Mouse (Mus musculus) kidney, postnatal 0 days (tissue): ENCODE data around the gene Khnyn. TPM values are rescaled to one million over a fixed set of nuclear protein-coding genes. Genes with fewer than 3 reads are reported as not detected.
A peak's percentile ranks its signal among the peaks of the same experiment; 100 is the strongest.

Experiments used
- ATAC-seq: fragments of 200-750 bp; cut with Nextera tagmentation; replicated peaks from 2 replicates; pipeline ENCODE4 v1.8.0; 2017; ENCODE audit warnings: low read depth, moderate number of reproducible peaks, moderate TSS enrichment, moderate library complexity; ENCODE audit not compliant: low FRiP score
- DNase-seq: peaks from one replicate; pipeline ENCODE4 v3.0.0-alpha.2; 2016; ENCODE audit warnings: low spot score
- H3K27ac ChIP-seq: fragments of 300-500 bp; sonication (generic); 2 replicates; pipeline ENCODE4 v1.5.1; 2014; ENCODE audit warnings: mild to moderate bottlenecking
- H3K27me3 ChIP-seq: fragments of 300-500 bp; sonication (generic); 2 replicates; pipeline ENCODE4 v1.6.1; 2014; ENCODE audit warnings: low read length, mixed read lengths; ENCODE audit not compliant: insufficient read depth
- H3K36me3 ChIP-seq: fragments of 300-500 bp; sonication (generic); 2 replicates; pipeline ENCODE4 v1.6.1; 2014; ENCODE audit warnings: low read length, mixed read lengths; ENCODE audit not compliant: insufficient read depth
- H3K4me1 ChIP-seq: fragments of 300-500 bp; sonication (generic); replicated peaks from 2 replicates; pipeline ENCODE4 v1.6.1; 2014; ENCODE audit warnings: antibody characterized with exemption, low read length, mixed read lengths; ENCODE audit not compliant: insufficient read depth
- H3K4me2 ChIP-seq: fragments of 300-500 bp; sonication (generic); 2 replicates; pipeline ENCODE4 v1.6.1; 2014; ENCODE audit warnings: mild to moderate bottlenecking, low read length, moderate library complexity, mixed read lengths
- H3K4me3 ChIP-seq: fragments of 300-500 bp; sonication (generic); replicated peaks from 2 replicates; pipeline ENCODE4 v1.5.1; 2014; ENCODE audit warnings: low read depth, low read length
- H3K9ac ChIP-seq: fragments of 300-500 bp; sonication (generic); 2 replicates; pipeline ENCODE4 v1.6.1; 2014; ENCODE audit warnings: low read depth, low read length
- H3K9me3 ChIP-seq: fragments of 300-500 bp; sonication (generic); replicated peaks from 2 replicates; pipeline ENCODE4 v1.6.1; 2016; ENCODE audit warnings: low read length, inconsistent platforms, mixed read lengths
- CTCF ChIP-seq: IDR thresholded peaks from 2 replicates; pipeline ENCODE4 v1.5.1; 2016; ENCODE audit warnings: antibody characterized with exemption, low read depth, mild to moderate bottlenecking, moderate library complexity
- WGBS: fragments of 180-500 bp; shearing (Covaris S2); extraction: QIAGEN DNeasy Blood & Tissue Kit; methylation state at CpG from one replicate; pipeline ENCODE4 v1.1.7; 2014; 5-methylcytosine and 5-hydroxymethylcytosine counted together
- polyA plus RNA-seq: library from polyadenylated mRNA; unstranded; fragments of >200 nt; fragmentation: Nextera tagmentation; extraction: Ambion mirVana; gene quantifications from 2 replicates; pipeline ENCODE4 v1.2.1, GENCODE M21; 2015

Gene Khnyn
- polyA plus RNA-seq, 1 experiment from 2014 or later = 8.1 TPM

DNA sequence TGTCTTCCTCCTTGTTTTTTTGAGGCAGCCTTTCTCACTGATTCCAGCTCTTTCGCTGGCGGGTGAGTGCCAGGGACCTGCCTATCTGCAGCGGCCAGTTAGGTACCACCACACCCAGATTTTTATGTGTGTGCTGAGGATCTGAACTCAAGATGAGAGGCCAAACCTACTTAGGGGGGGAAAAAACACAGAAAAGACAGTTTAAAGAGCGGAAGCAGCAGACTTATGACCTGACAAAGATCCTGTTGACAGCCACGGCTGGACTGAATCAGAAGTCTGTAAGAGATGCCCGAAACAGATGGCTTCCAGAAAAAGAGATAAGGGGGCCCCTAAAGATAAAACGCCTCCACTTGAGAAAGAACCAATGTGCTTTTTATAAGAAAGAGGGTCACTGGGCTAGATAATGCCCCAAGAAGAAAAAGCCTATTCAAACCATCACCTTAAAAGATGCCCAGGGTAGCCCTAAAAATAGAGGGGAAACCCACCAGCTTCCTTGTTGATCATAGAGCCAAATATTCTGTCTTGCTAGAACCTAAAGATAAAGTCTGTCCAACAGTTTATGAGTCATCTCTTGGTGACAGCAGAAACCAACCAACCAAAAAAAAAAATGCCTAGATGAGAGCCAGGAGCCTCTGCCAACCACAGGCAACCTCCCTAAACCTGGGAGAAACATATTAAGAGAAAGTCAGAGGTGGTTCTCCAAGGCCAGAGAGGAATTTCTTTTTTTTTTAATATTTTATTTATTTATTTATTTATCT lies 37.9 kb downstream of the Khnyn start:
- TF ChIP-seq CTCF = no peak
- no peaks in the 10 kb centered on the region for H3K27me3 ChIP-seq
- 45% methylated on average over 7 of the region's 7 CpGs for WGBS

DNA sequence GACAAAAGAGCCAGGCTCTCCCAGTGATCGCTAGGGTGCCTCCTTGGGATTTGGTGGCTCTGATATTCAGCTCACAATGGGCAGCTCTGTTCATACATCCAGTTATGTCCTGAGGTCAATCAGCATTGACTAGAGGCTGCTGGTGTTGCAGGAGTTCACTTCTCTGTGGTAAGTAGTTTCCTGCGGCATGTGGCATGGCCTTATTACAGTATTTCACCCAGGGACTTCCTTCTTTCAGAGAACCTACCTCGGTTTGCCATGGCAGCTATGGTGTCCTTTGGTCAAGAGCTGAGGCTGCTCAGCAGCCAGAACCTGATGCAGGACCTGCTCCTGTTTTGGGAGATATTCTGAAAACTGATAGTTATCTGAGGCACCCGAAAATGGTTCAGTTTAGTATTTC lies 42.1 kb downstream of the Khnyn start:
- no peak for ATAC-seq
- no peaks in the 10 kb centered on the region for H3K36me3 ChIP-seq
- H3K27me3 ChIP-seq = no peaks in the 10 kb centered on the region
- no peak overlapping the region for H3K4me3 ChIP-seq
- H3K4me2 ChIP-seq = no peak overlapping the region
- no peak overlapping the region for H3K27ac ChIP-seq
- H3K9ac ChIP-seq = no peak overlapping the region
- H3K4me1 ChIP-seq = no peaks in the 10 kb centered on the region
- H3K9me3 ChIP-seq = no peaks in the 10 kb centered on the region
- DNase-seq = no peak
- no peak for TF ChIP-seq CTCF
- 82% methylated on average over 4 of the region's 4 CpGs for WGBS

More for the DNA sequence above, 37.9 kb downstream of the Khnyn start:
- no peak for ATAC-seq
- H3K4me1 ChIP-seq = no peaks in the 10 kb centered on the region
- no peak overlapping the region for H3K4me2 ChIP-seq
- H3K36me3 ChIP-seq = no peaks in the 10 kb centered on the region
- no peak overlapping the region for H3K9ac ChIP-seq
- no peak overlapping the region for H3K4me3 ChIP-seq
- H3K27ac ChIP-seq = no peak overlapping the region
- no peaks in the 10 kb centered on the region for H3K9me3 ChIP-seq
- peak; percentile 23 for DNase-seq

- Histone ChIP-seq H3K4me2 (no peak overlapping the region), H3K36me3 (no peaks in the 10 kb centered on the region), H3K4me1 (no peaks in the 10 kb centered on the region), H3K4me3 (no peak overlapping the region), H3K27ac (no peak overlapping the region), H3K9ac (no peak overlapping the region), H3K9me3 (no peaks in the 10 kb centered on the region), H3K27me3 (no peaks in the 10 kb centered on the region)
- no peak for TF ChIP-seq CTCF
- 61% methylated on average over 12 of the region's 12 CpGs for WGBS
- DNase-seq (no peak), ATAC-seq (no peak)
Observed at GRCm38 (mm10) chr14:55929263-55929997, 44.7 kb downstream of the Khnyn start.

DNA sequence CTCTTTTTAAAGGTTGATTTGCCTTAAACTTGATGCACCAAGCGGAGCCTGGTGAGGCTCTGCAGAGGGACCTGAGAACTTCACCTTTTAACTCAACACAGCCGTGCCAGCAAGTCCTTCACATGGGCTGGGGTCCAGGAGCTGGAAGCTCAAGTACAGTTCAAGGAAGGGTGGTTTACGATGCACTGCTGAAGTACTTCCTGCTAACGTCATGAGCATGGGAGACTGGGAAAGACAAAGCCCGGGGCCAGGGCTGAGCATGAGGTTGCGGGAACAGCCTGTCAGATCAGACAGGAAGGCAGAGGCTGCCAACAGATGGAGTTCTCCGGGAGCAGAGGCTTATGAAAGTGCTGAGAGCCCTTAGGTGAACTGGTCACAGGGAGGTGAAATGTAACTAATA lies 48.8 kb downstream of the Khnyn start:
- DNase-seq (peak; percentile 82), ATAC-seq (no peak; the same call in 1 of the 2 replicates)
- Histone ChIP-seq H3K27me3 (no peaks in the 10 kb centered on the region), H3K27ac (no peak overlapping the region), H3K4me2 (no peak overlapping the region), H3K4me1 (no peaks in the 10 kb centered on the region), H3K4me3 (no peak overlapping the region), H3K9ac (no peak overlapping the region), H3K9me3 (no peaks in the 10 kb centered on the region), H3K36me3 (no peaks in the 10 kb centered on the region)
- WGBS = 17% methylated on average over 7 of the region's 7 CpGs
- no peak for TF ChIP-seq CTCF

DNA sequence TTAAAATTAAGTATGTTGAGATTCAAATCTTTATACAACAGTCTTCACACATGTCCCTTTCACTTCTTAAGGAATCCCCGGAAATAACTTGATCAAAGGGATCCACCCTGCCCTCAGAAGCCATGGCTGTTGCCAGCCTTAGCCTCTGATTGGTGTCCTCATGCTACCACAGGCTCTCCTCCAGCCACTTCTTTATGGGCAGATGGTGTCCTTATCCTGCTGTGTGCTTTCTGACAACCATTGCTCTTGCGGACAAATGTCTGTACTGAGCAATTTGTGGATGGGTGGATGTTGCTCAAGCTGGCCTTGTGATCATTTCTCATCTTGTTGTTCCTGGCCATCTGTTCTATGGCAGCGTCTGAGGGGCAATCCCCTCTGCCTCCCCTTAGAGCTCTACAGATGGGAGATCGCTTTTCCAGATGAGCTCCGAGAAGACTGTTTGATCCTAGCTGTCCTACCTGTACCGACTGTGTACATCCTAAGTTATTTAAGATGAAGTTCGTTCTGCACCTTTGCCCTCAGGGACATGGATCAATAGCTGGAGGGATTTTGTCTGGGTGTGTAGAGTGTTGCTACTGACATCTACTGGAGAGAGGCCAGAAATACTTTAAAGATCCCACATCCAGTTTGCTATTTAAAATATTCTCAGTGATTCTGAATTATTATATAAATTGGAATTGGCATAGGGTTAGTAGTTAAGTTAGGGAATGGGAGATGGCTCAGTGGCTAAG lies 55.5 kb downstream of the Khnyn start:
- Histone ChIP-seq H3K36me3 (no peaks in the 10 kb centered on the region), H3K9ac (no peak overlapping the region), H3K9me3 (no peaks in the 10 kb centered on the region), H3K4me3 (no peak overlapping the region), H3K27ac (no peak overlapping the region), H3K27me3 (no peaks in the 10 kb centered on the region), H3K4me1 (no peaks in the 10 kb centered on the region), H3K4me2 (no peak overlapping the region)
- peak; percentile 44 for TF ChIP-seq CTCF
- ATAC-seq = no peak
- DNase-seq = no peak
- WGBS = 16% methylated on average over 7 of the region's 7 CpGs

- DNase-seq = no peak
- no peaks in the 10 kb centered on the region for H3K4me1 ChIP-seq
- no peaks in the 10 kb centered on the region for H3K27me3 ChIP-seq
- no peaks in the 10 kb centered on the region for H3K9me3 ChIP-seq
- no peak overlapping the region for H3K9ac ChIP-seq
- 87% methylated on average over 11 of the region's 11 CpGs for WGBS
- no peak for ATAC-seq
- H3K27ac ChIP-seq = no peak overlapping the region
- no peak overlapping the region for H3K4me2 ChIP-seq
- H3K4me3 ChIP-seq = no peak overlapping the region
- TF ChIP-seq CTCF = no peak
- no peaks in the 10 kb centered on the region for H3K36me3 ChIP-seq
Observed at GRCm38 (mm10) chr14:55943601-55944000, 58.9 kb downstream of the Khnyn start.
